Mouse (Mus musculus) heart, postnatal 0 days (tissue): Measurements from ENCODE around the gene Gm26657. TPM values are rescaled to one million over a fixed set of nuclear protein-coding genes. Genes with fewer than 3 reads are reported as not detected.

Experiments used
- ATAC-seq: fragments of 200-750 bp; cut with Nextera tagmentation; 2 replicates; pipeline ENCODE4 v1.8.0; 2017; ENCODE audit warnings: low read depth, moderate number of reproducible peaks, moderate library complexity; ENCODE audit not compliant: insufficient read depth
- DNase-seq: peaks from one replicate; pipeline ENCODE4 v3.0.0-alpha.2; 2016; ENCODE audit warnings: low spot score
- H3K27ac ChIP-seq: fragments of 300-500 bp; sonication (generic); 2 replicates; pipeline ENCODE4 v1.5.1; 2014; ENCODE audit warnings: low read depth, mild to moderate bottlenecking
- H3K27me3 ChIP-seq: fragments of 300-500 bp; sonication (generic); 2 replicates; pipeline ENCODE4 v1.6.1; 2014; ENCODE audit warnings: low read length, mixed read lengths; ENCODE audit not compliant: control insufficient read depth, insufficient read depth
- H3K36me3 ChIP-seq: fragments of 300-500 bp; sonication (generic); replicated peaks from 2 replicates; pipeline ENCODE4 v1.6.1; 2014; ENCODE audit warnings: low read length, mixed read lengths; ENCODE audit not compliant: control insufficient read depth, insufficient read depth
- H3K4me1 ChIP-seq: fragments of 300-500 bp; sonication (generic); 2 replicates; pipeline ENCODE4 v1.6.1; 2014; ENCODE audit warnings: antibody characterized with exemption; ENCODE audit not compliant: control insufficient read depth, insufficient read depth
- H3K4me2 ChIP-seq: fragments of 300-500 bp; sonication (generic); 2 replicates; pipeline ENCODE4 v1.6.1; 2014; ENCODE audit warnings: low read depth, mild to moderate bottlenecking, low read length, moderate library complexity
- H3K4me3 ChIP-seq: fragments of 300-500 bp; sonication (generic); 2 replicates; pipeline ENCODE4 v1.5.1; 2014; ENCODE audit warnings: low read depth, low read length
- H3K9ac ChIP-seq: fragments of 300-500 bp; sonication (generic); replicated peaks from 2 replicates; pipeline ENCODE4 v1.6.1; 2014; ENCODE audit warnings: low read depth, low read length, mixed read lengths
- H3K9me3 ChIP-seq: fragments of 300-500 bp; sonication (generic); replicated peaks from 2 replicates; pipeline ENCODE4 v1.6.1; 2016; ENCODE audit warnings: low read length; ENCODE audit not compliant: control insufficient read depth
- CTCF ChIP-seq: IDR thresholded peaks from 2 replicates; pipeline ENCODE4 v1.5.1; 2016; ENCODE audit warnings: antibody characterized with exemption, control low read depth, low read depth
- EP300 ChIP-seq: IDR thresholded peaks from 2 replicates; pipeline ENCODE4 v1.6.1; 2016; ENCODE audit warnings: antibody characterized with exemption, low read depth
- WGBS: fragments of 180-500 bp; shearing (Covaris S2); extraction: QIAGEN DNeasy Blood & Tissue Kit; methylation state at CpG from one replicate; pipeline ENCODE4 v1.1.7; 2014; 5-methylcytosine and 5-hydroxymethylcytosine counted together
- polyA plus RNA-seq: library from polyadenylated mRNA; unstranded; fragments of >200 nt; fragmentation: Nextera tagmentation; extraction: Ambion mirVana; gene quantifications from 2 replicates; pipeline ENCODE4 v1.2.1, GENCODE M21; 2015
- total RNA-seq: library from RNA; depleted of rRNA; stranded (reverse); fragments of >200 nt; gene quantifications from 2 replicates; pipeline ENCODE4 v1.2.3, GENCODE M21; 2014; ENCODE audit warnings: low replicate concordance

The Gm26657 gene
- total and polyA plus RNA-seq, 2 experiments from 2014 or later = not detected

GRCm38 (mm10) chr4:56743363-56744195, 3.7 kb downstream of the Gm26657 start, which contains the start of gene Actl7a:
Actl7a (plus strand) TSS chr4:56743413.
- no peaks in the 10 kb centered on the region for H3K4me1 ChIP-seq
- ATAC-seq = no peak
- H3K9ac ChIP-seq = no peak within 1 kb of the TSS
- peaks cover 18% of the 10 kb centered on the region for H3K36me3 ChIP-seq
- no peak for DNase-seq
- no peak within 1 kb of the TSS for H3K4me2 ChIP-seq
- no peaks in the 10 kb centered on the region for H3K27me3 ChIP-seq
- TF ChIP-seq EP300 = no peak
- TF ChIP-seq CTCF = no peak
- no peak within 1 kb of the TSS for H3K27ac ChIP-seq
- no peaks in the 10 kb centered on the region for H3K9me3 ChIP-seq
- H3K4me3 ChIP-seq = no peak within 1 kb of the TSS
- WGBS = 94% methylated on average over 21 of the region's 21 CpGs

GRCm38 (mm10) chr4:56746345-56746744, 6.5 kb downstream of the Gm26657 start:
- no peak overlapping the region for H3K9ac ChIP-seq
- H3K4me1 ChIP-seq = no peaks in the 10 kb centered on the region
- H3K9me3 ChIP-seq = no peaks in the 10 kb centered on the region
- TF ChIP-seq CTCF (no peak), EP300 (no peak)
- DNase-seq (no peak), ATAC-seq (no peak)
- H3K36me3 ChIP-seq = peaks cover 44% of the 10 kb centered on the region
- no peak overlapping the region for H3K27ac ChIP-seq
- no peaks in the 10 kb centered on the region for H3K27me3 ChIP-seq
- WGBS = 87% methylated on average over 2 of the region's 2 CpGs
- no peak overlapping the region for H3K4me3 ChIP-seq
- H3K4me2 ChIP-seq = no peak overlapping the region

- TF ChIP-seq EP300 = no peak
- no peak for TF ChIP-seq CTCF
- H3K27me3 ChIP-seq = no peaks in the 10 kb centered on the region
- H3K4me3 ChIP-seq = no peak overlapping the region
- H3K4me1 ChIP-seq = no peaks in the 10 kb centered on the region
- no peak overlapping the region for H3K27ac ChIP-seq
- H3K9ac ChIP-seq = no peak overlapping the region
- DNase-seq (no peak), ATAC-seq (no peak)
- no peaks in the 10 kb centered on the region for H3K9me3 ChIP-seq
- H3K4me2 ChIP-seq = no peak overlapping the region
- WGBS = 97% methylated on average over 9 of the region's 9 CpGs
- H3K36me3 ChIP-seq = peaks cover 53% of the 10 kb centered on the region
These were observed 7.6 kb downstream of the Gm26657 start for GRCm38 (mm10) chr4:56747456-56747855.

DNA sequence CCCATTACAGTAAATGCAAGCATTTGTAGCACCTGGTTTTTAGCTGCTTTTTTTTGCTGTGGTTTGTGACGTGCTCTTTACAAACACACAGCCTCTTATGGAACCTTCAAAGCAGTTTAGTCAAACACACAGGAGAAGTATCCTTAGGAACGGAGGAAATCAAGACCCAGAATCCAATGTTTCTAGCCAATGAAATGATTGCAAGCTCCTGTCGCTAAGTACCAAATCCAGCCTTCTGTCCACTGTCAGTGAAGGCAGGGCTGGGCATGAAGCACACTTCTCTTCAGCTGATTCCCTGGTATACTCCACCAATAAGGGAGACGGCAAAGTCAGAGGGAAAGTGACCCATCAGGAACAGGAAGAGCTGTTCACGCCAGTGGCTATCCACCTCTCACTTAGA, 16.2 kb downstream of the Gm26657 start:
- DNase-seq (no peak), ATAC-seq (no peak)
- no peaks in the 10 kb centered on the region for H3K27me3 ChIP-seq
- TF ChIP-seq CTCF (no peak), EP300 (no peak)
- no peak overlapping the region for H3K4me3 ChIP-seq
- H3K27ac ChIP-seq = no peak overlapping the region
- WGBS = 87% methylated on average over 5 of the region's 5 CpGs
- no peaks in the 10 kb centered on the region for H3K4me1 ChIP-seq
- H3K9ac ChIP-seq = no peak overlapping the region
- H3K4me2 ChIP-seq = no peak overlapping the region
- H3K36me3 ChIP-seq = peaks cover 89% of the 10 kb centered on the region
- H3K9me3 ChIP-seq = no peaks in the 10 kb centered on the region

GRCm38 (mm10) chr4:56756966-56757600, 17.2 kb downstream of the Gm26657 start:
- Histone ChIP-seq H3K9ac (no peak overlapping the region), H3K4me1 (no peaks in the 10 kb centered on the region), H3K27ac (no peak overlapping the region), H3K9me3 (no peaks in the 10 kb centered on the region), H3K27me3 (no peaks in the 10 kb centered on the region), H3K36me3 (peaks cover 84% of the 10 kb centered on the region), H3K4me3 (no peak overlapping the region), H3K4me2 (no peak overlapping the region)
- TF ChIP-seq EP300 (no peak), CTCF (no peak)
- WGBS = 89% methylated on average over 10 of the region's 10 CpGs
- DNase-seq = no peak
- no peak for ATAC-seq
